Mouse (Mus musculus) activated CD4-positive, CD25-positive, alpha-beta regulatory T cell, adult 4 months (primary cell): Measurements from ENCODE around the gene Wbp2nl. TPM values are rescaled to one million over a fixed set of nuclear protein-coding genes. Genes with fewer than 3 reads are reported as not detected.
A peak's percentile ranks its signal among the peaks of the same experiment; 100 is the strongest.

ENCODE experiments used
- ATAC-seq: one replicate; pipeline ENCODE4 v1.8.0; 2017
- polyA plus RNA-seq, 2 experiments: library from polyadenylated mRNA; unstranded; fragments of 100-300 nt; shearing (Covaris generic); gene quantifications; one replicate each; pipeline ENCODE4 v1.2.1; 2017

Gene Wbp2nl
- not detected for polyA plus RNA-seq

- ATAC-seq: no peak
Observed at GRCm38 (mm10) chr15:82298764-82299561, at the start of gene Wbp2nl. TSS of gene Wbp2nl (plus strand) at chr15:82298954.

- no peak for ATAC-seq
Observed at GRCm38 (mm10) chr15:82251579-82251978, 47.2 kb upstream of the Wbp2nl start.

- ATAC-seq: no peak
Observed at GRCm38 (mm10) chr15:82252097-82252496, 46.7 kb upstream of the Wbp2nl start, which contains the start of gene 1500009C09Rik. TSS of gene 1500009C09Rik (plus strand) at chr15:82252397.

GRCm38 (mm10) chr15:82255248-82255647, 43.5 kb upstream of the Wbp2nl start:
- no peak for ATAC-seq

- no peak for ATAC-seq
Observed at GRCm38 (mm10) chr15:82255944-82256383, 42.8 kb upstream of the Wbp2nl start.

GRCm38 (mm10) chr15:82259510-82259909, 39.2 kb upstream of the Wbp2nl start:
- no peak for ATAC-seq

- ATAC-seq: no peak
Observed at GRCm38 (mm10) chr15:82266356-82266755, 32.4 kb upstream of the Wbp2nl start.

- no peak for ATAC-seq
Observed at GRCm38 (mm10) chr15:82268185-82268584, 30.6 kb upstream of the Wbp2nl start.

GRCm38 (mm10) chr15:82268783-82269182, 30.0 kb upstream of the Wbp2nl start:
- no peak for ATAC-seq

GRCm38 (mm10) chr15:82271201-82271600, 27.6 kb upstream of the Wbp2nl start:
- ATAC-seq: no peak

GRCm38 (mm10) chr15:82272295-82272694, 26.5 kb upstream of the Wbp2nl start:
- no peak for ATAC-seq

GRCm38 (mm10) chr15:82274593-82274926, 24.2 kb upstream of the Wbp2nl start, which contains the start of gene Sept3:
TSS of gene Sept3 (plus strand) at chr15:82274893.
- no peak for ATAC-seq

- ATAC-seq: no peak
Observed at GRCm38 (mm10) chr15:82274927-82275901, 23.5 kb upstream of the Wbp2nl start.

- no peak for ATAC-seq
Observed at GRCm38 (mm10) chr15:82277591-82277990, 21.2 kb upstream of the Wbp2nl start.

GRCm38 (mm10) chr15:82280638-82281037, 18.1 kb upstream of the Wbp2nl start:
- ATAC-seq: no peak

- ATAC-seq: no peak
Observed at GRCm38 (mm10) chr15:82286157-82286556, 12.6 kb upstream of the Wbp2nl start.

- ATAC-seq: peak; percentile 52
Observed at GRCm38 (mm10) chr15:82290252-82290651, 8.5 kb upstream of the Wbp2nl start.

GRCm38 (mm10) chr15:82292851-82293250, 5.9 kb upstream of the Wbp2nl start:
- ATAC-seq: no peak

GRCm38 (mm10) chr15:82293271-82293711, 5.5 kb upstream of the Wbp2nl start:
- ATAC-seq: no peak

GRCm38 (mm10) chr15:82294059-82294458, 4.7 kb upstream of the Wbp2nl start:
- no peak for ATAC-seq

GRCm38 (mm10) chr15:82307107-82307506, 8.4 kb downstream of the Wbp2nl start:
- no peak for ATAC-seq

GRCm38 (mm10) chr15:82308416-82308815, 9.7 kb downstream of the Wbp2nl start:
- ATAC-seq: no peak

- ATAC-seq: no peak
Observed at GRCm38 (mm10) chr15:82317839-82318238, 19.1 kb downstream of the Wbp2nl start.
